ENCODE assay signal across 8 mouse cellular contexts in genomic region chr11:115708956-115709828, GRCm38 (mm10). TPM values are rescaled to one million over a fixed set of nuclear protein-coding genes. Genes with fewer than 3 reads are reported as not detected.
DNase-seq lines count a peak whose midpoint lies in the region; ATAC-seq lines count a peak whose summit lies in the region.

No protein-coding gene starts in this region.

- H3K4me1 ChIP-seq in brown adipose tissue, adult 24 weeks (ENCODE audit: control insufficient read depth, insufficient read depth, insufficient read length, low read length), result peaks cover 10% of the 10 kb centered on the region; the same call in 1 of the 2 replicates
- H3K4me1 ChIP-seq in forebrain, embryonic 14.5 days (ENCODE audit: control insufficient read depth, insufficient read depth, low read length), result peaks cover 16% of the 10 kb centered on the region
- peaks cover 30% of the 10 kb centered on the region for H3K4me1 ChIP-seq in kidney, embryonic 15.5 days
- H3K4me1 ChIP-seq in liver, embryonic 16.5 days (ENCODE audit: control insufficient read depth, low read depth, low read length), result peaks cover 45% of the 10 kb centered on the region

- ATAC-seq in forebrain, embryonic 14.5 days, result peak; percentile 74
- peak; percentile 65 for ATAC-seq in kidney, embryonic 15.5 days (replicated peaks; ENCODE audit: low FRiP score)
- peak; percentile 40 for ATAC-seq in liver, embryonic 16.5 days (ENCODE audit: low read depth)
- ATAC-seq in activated CD4-positive, CD25-positive, alpha-beta regulatory T cell, adult 4 months, result no peak

- DNase-seq in lung, adult 18-20 months, result peak; percentile 30 to 41
- no peak for DNase-seq in lung, postnatal 14 days
- DNase-seq in forebrain, embryonic 14.5 days (ENCODE audit: low spot score), result peak; percentile 68
- peak; percentile 65 for DNase-seq in right cerebral cortex, postnatal 10 days (ENCODE audit: low spot score in 2 of 2)

- H3K27me3 ChIP-seq in forebrain, embryonic 14.5 days (replicated peaks; ENCODE audit: control insufficient read depth, insufficient read depth, low read length), result no peaks in the 10 kb centered on the region
- no peaks in the 10 kb centered on the region for H3K27me3 ChIP-seq in kidney, embryonic 15.5 days
- H3K27me3 ChIP-seq in liver, embryonic 16.5 days (ENCODE audit: control insufficient read depth, insufficient read depth, low read depth, low read length), result no peaks in the 10 kb centered on the region

- H3K4me2 ChIP-seq in forebrain, embryonic 14.5 days (ENCODE audit: low read length), result peak overlapping the region; percentile 76
- peak overlapping the region; percentile 88 for H3K4me2 ChIP-seq in kidney, embryonic 15.5 days
- H3K4me2 ChIP-seq in liver, embryonic 16.5 days (ENCODE audit: low read depth, low read length), result peak overlapping the region; percentile 100

- peak overlapping the region; percentile 71 for H3K27ac ChIP-seq in brown adipose tissue, adult 24 weeks (replicated peaks; ENCODE audit: low read depth, low read length)
- H3K27ac ChIP-seq in forebrain, embryonic 14.5 days (ENCODE audit: low read depth, low read length), result peak overlapping the region; percentile 92
- H3K27ac ChIP-seq in kidney, embryonic 15.5 days, result peak overlapping the region; percentile 94
- peak overlapping the region; percentile 94 for H3K27ac ChIP-seq in liver, embryonic 16.5 days (ENCODE audit: low read length)

- peak overlapping the region; percentile 66 for H3K9ac ChIP-seq in forebrain, embryonic 14.5 days (ENCODE audit: low read length)
- H3K9ac ChIP-seq in kidney, embryonic 15.5 days, result peak overlapping the region; percentile 99
- peak overlapping the region; percentile 72 for H3K9ac ChIP-seq in liver, embryonic 16.5 days (ENCODE audit: low read depth, low read length)

- H3K36me3 ChIP-seq in forebrain, embryonic 14.5 days (ENCODE audit: control insufficient read depth, insufficient read depth, low read length), result no peaks in the 10 kb centered on the region
- no peaks in the 10 kb centered on the region for H3K36me3 ChIP-seq in kidney, embryonic 15.5 days
- H3K36me3 ChIP-seq in liver, embryonic 16.5 days (ENCODE audit: control insufficient read depth, insufficient read depth), result no peaks in the 10 kb centered on the region

- H3K4me3 ChIP-seq in brown adipose tissue, adult 24 weeks (ENCODE audit: insufficient read depth, low read depth, low read length), result peak overlapping the region; percentile 85
- peak overlapping the region; percentile 99 for H3K4me3 ChIP-seq in forebrain, embryonic 14.5 days (ENCODE audit: low read depth, low read length)
- H3K4me3 ChIP-seq in kidney, embryonic 15.5 days (replicated peaks), result peak overlapping the region; percentile 100
- peak overlapping the region; percentile 98 for H3K4me3 ChIP-seq in liver, embryonic 16.5 days (ENCODE audit: low read depth, low read length)

- H3K9me3 ChIP-seq in forebrain, embryonic 14.5 days (replicated peaks; ENCODE audit: control insufficient read depth, low read length), result no peaks in the 10 kb centered on the region
- H3K9me3 ChIP-seq in kidney, embryonic 15.5 days (replicated peaks), result no peaks in the 10 kb centered on the region
- H3K9me3 ChIP-seq in liver, embryonic 16.5 days (replicated peaks; ENCODE audit: control insufficient read depth, low read length), result no peaks in the 10 kb centered on the region

- WGBS in forebrain, embryonic 14.5 days, result under 1% methylated on average over 23 of the region's 23 CpGs
- under 1% methylated on average over 23 of the region's 23 CpGs for WGBS in kidney, embryonic 15.5 days
- under 1% methylated on average over 23 of the region's 23 CpGs for WGBS in liver, embryonic 16.5 days (ENCODE audit: insufficient replicate concordance)

RNA-seq across cellular contexts. Expression of gene Grb2, which starts 0.8 kb away (rescaled TPM):
- polyA plus RNA-seq in brown adipose tissue, adult 24 weeks (2012; ENCODE audit: insufficient read depth, insufficient read length, missing spikeins), result 29.1 and 32.4 TPM in 2 replicates
- 108 and 113 TPM in 2 replicates for polyA plus RNA-seq in forebrain, embryonic 14.5 days (2014; fragmentation: Nextera tagmentation; extraction: Ambion mirVana)
- polyA plus RNA-seq in kidney, embryonic 15.5 days (2015; fragmentation: Nextera tagmentation; extraction: Ambion mirVana), result 92.0 and 98.4 TPM in 2 replicates
- polyA plus RNA-seq in liver, embryonic 16.5 days (2015; fragmentation: Nextera tagmentation; extraction: Ambion mirVana), result 49.1 and 53.1 TPM in 2 replicates
- polyA plus RNA-seq in activated CD4-positive, CD25-positive, alpha-beta regulatory T cell, adult 4 months (2017; shearing (Covaris generic)), result 10 to 100 TPM; 28.3 to 34.4 TPM

RNA-seq across cellular contexts. Expression of gene Tmem94, which starts 56.0 kb away (rescaled TPM):
- 18.0 and 23.0 TPM in 2 replicates for polyA plus RNA-seq in brown adipose tissue, adult 24 weeks (2012; ENCODE audit: insufficient read depth, insufficient read length, missing spikeins)
- polyA plus RNA-seq in forebrain, embryonic 14.5 days (2014; fragmentation: Nextera tagmentation; extraction: Ambion mirVana), result 12.4 and 19.6 TPM in 2 replicates
- 26.6 and 27.0 TPM in 2 replicates for polyA plus RNA-seq in kidney, embryonic 15.5 days (2015; fragmentation: Nextera tagmentation; extraction: Ambion mirVana)
- 8.9 and 10.4 TPM in 2 replicates for polyA plus RNA-seq in liver, embryonic 16.5 days (2015; fragmentation: Nextera tagmentation; extraction: Ambion mirVana)
- 10 to 100 TPM in 1 of 2 experiments, 1 to 10 TPM in 1; 9.2 to 14.6 TPM for polyA plus RNA-seq in activated CD4-positive, CD25-positive, alpha-beta regulatory T cell, adult 4 months (2017; shearing (Covaris generic))
